Mouse (Mus musculus) brown adipose tissue, adult 24 weeks (tissue): Measurements from ENCODE around the gene Bcl2l15. TPM values are rescaled to one million over a fixed set of nuclear protein-coding genes. Genes with fewer than 3 reads are reported as not detected.

Source experiments
- H3K27ac ChIP-seq: fragments of 200-500 bp; replicated peaks from 2 replicates; pipeline ENCODE4 v1.5.1; 2012; ENCODE audit warnings: low read depth, mild to moderate bottlenecking, low read length
- H3K4me1 ChIP-seq: fragments of 200-500 bp; 2 replicates; pipeline ENCODE4 v1.6.1; 2012; ENCODE audit warnings: low read length, mixed read lengths; ENCODE audit not compliant: control insufficient read depth, insufficient read depth, insufficient read length
- H3K4me3 ChIP-seq: fragments of 200-500 bp; 2 replicates; pipeline ENCODE4 v1.5.1; 2012; ENCODE audit warnings: low read depth, mild to moderate bottlenecking, low read length, moderate library complexity; ENCODE audit not compliant: insufficient read depth
- polyA plus RNA-seq: library from polyadenylated mRNA; stranded (reverse); fragments of >200 nt; gene quantifications from 2 replicates; pipeline ENCODE4 v1.2.4, GENCODE M21; 2012; ENCODE audit not compliant: missing spikeins, insufficient read depth, insufficient read length

Bcl2l15 gene
- polyA plus RNA-seq, 1 experiment, result not detected

DNA sequence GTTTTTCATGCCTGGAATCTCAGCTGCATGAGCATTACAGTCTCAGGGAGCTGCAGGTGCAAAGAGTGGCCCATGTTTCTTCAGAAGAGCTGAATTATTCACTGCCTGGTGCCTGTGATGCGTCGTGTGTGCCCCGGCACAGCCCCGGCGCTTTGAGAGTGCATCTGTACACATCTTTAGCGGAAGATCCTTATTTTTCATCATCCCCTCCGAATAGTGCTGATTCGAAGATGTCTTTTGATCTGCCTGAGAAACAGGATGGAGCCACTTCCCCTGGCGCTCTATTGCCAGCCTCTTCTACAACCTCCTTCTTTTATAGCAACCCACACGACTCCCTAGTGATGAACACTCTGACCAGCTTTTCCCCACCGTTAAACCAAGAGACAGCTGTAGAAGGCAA lies 53.5 kb downstream of the Bcl2l15 start:
- Histone ChIP-seq H3K4me3 (no peak overlapping the region), H3K27ac (no peak overlapping the region), H3K4me1 (no peaks in the 10 kb centered on the region)

DNA sequence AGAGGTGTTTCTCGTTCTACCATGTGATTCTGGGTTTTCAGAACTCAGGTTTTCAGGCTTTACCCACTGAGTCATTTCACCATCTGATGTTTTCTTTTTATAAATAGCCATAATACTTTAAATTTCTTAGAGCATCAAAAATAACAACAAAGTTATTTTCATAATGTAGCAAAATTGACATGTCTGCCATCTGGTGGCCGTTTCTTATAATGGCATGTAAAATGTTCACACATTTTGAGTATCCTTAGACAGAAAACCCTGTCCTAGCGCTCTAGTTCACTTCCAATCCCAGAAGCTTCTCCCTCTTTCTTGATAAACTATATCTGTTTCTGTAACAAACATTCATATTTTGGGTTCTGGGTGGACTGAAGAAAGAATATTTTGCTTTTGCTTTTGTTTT lies 55.2 kb downstream of the Bcl2l15 start:
- Histone ChIP-seq H3K27ac (no peak overlapping the region), H3K4me1 (no peaks in the 10 kb centered on the region), H3K4me3 (no peak overlapping the region)

DNA sequence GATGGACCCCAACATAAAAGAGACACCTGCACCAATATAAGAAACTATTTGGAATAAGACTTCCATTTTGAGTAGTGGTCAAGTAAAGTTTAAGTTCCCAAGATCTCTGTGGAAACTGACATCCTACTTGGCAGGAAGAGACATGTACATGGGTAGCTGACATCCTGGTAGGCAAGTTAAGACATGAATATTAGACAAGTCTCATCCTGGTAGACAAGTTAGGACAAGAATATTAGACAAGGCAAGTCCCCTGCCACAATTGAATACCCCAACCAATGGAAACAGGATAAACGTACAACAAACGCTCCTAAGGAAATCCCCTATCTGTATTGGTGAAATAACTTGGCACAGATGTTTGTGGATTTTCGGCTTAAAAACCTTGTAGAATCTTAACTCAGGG lies 61.0 kb downstream of the Bcl2l15 start:
- Histone ChIP-seq H3K4me3 (no peak overlapping the region), H3K27ac (no peak overlapping the region)

More for the DNA sequence above, 61.0 kb downstream of the Bcl2l15 start:
- no peaks in the 10 kb centered on the region for H3K4me1 ChIP-seq

Other genes starting within 250 kb of the Bcl2l15 start
- 0.83 and 4.2 TPM in 2 replicates for gene Atg4a-ps, start 186.5 kb upstream of the Bcl2l15 start, polyA plus RNA-seq
- gene Olfml3, start 94.6 kb upstream of the Bcl2l15 start, polyA plus RNA-seq, result 1.3 and 2.5 TPM in 2 replicates
- not detected in 2 replicates for gene Gm10964, start 93.2 kb upstream of the Bcl2l15 start, polyA plus RNA-seq
- 48.2 and 54.0 TPM in 2 replicates for gene Hipk1, start 41.0 kb upstream of the Bcl2l15 start, polyA plus RNA-seq
- gene Dclre1b, start 23.2 kb upstream of the Bcl2l15 start, polyA plus RNA-seq, result 6.9 and 8.4 TPM in 2 replicates
- gene Ap4b1, start 23.1 kb upstream of the Bcl2l15 start, polyA plus RNA-seq, result 8.6 and 10.6 TPM in 2 replicates
- gene Gm43064, start 23.0 kb upstream of the Bcl2l15 start, polyA plus RNA-seq, result not detected in 2 replicates
- 0.67 and 1.9 TPM in 2 replicates for gene Ptpn22, start 27.2 kb downstream of the Bcl2l15 start, polyA plus RNA-seq
- gene Rsbn1, start 81.5 kb downstream of the Bcl2l15 start, polyA plus RNA-seq, result 6.4 and 7.6 TPM in 2 replicates
- 5.4 and 7.1 TPM in 2 replicates for gene Phtf1, start 135.5 kb downstream of the Bcl2l15 start, polyA plus RNA-seq